Comparison of ENCODE assay signal across 12 mouse cellular contexts in the genomic region with DNA sequence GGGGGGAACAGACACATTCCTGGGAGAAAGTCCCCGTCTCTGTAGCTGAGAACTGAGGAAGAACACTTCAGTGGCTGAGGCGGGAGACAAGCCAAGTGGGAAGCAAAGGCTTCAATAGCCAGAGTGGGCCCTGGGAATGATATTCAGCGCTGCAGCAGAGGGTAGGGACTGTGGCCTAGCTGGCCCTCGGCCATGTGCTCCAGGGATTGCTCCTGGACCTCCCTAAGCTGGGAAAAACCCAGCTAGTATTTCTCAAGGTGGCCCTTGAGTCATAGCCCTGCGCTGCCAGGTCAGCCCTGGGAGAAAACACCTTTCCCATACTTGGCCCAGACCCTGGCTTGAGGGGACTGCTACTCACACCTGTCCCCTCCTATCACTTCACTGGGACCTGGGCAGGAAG.
"Had no signal": no experiment of that assay in that cellular context is flagged by ENCODE, and none has a peak within 500 bp of the region (broad histone marks: within the 10 kb centered on the region; RNA-seq: fewer than 3 reads in every experiment).

No protein-coding gene starts in this region.

- H3K36me3 ChIP-seq: limb, embryonic 13.5 days; midbrain, embryonic 10.5 days; neural tube, embryonic 15.5 days had no signal

- H3K9ac ChIP-seq: limb, embryonic 13.5 days; liver, embryonic 14.5 days; neural tube, embryonic 15.5 days had no signal

- H3K4me2 ChIP-seq: limb, embryonic 13.5 days; neural tube, embryonic 15.5 days had no signal

- ATAC-seq: lung, postnatal 0 days had no signal

- H3K4me3 ChIP-seq: limb, embryonic 13.5 days; midbrain, embryonic 10.5 days; myocyte; neural tube, embryonic 15.5 days had no signal

- DNase-seq: kidney, postnatal 14 days; left cerebral cortex, postnatal 4 days; lung, adult 2 months; lung, postnatal 4 days; midbrain, embryonic 14.5 days; thymus, postnatal 36 days had no signal

- H3K27ac ChIP-seq: limb, embryonic 13.5 days; liver, embryonic 14.5 days; midbrain, embryonic 10.5 days; neural tube, embryonic 15.5 days had no signal

- H3K9me3 ChIP-seq: limb, embryonic 13.5 days; midbrain, embryonic 10.5 days; neural tube, embryonic 15.5 days had no signal
